Mouse (Mus musculus) ES-E14 (cell line): ENCODE data around the gene Zfp668.

Experiments
- CHD2 ChIP-seq: IDR thresholded peaks from 2 replicates; pipeline ENCODE4 v1.6.1; 2014; ENCODE audit warnings: mild to moderate bottlenecking, low read depth, low read length, inconsistent platforms
- MAFK ChIP-seq: IDR thresholded peaks from 2 replicates; pipeline ENCODE4 v1.6.1; 2014; ENCODE audit warnings: mild to moderate bottlenecking, low read depth, low read length, inconsistent platforms; ENCODE audit not compliant: insufficient read depth
- ZNF384 ChIP-seq: IDR thresholded peaks from 2 replicates; pipeline ENCODE4 v1.6.1; 2012; ENCODE audit warnings: low read depth, low read length, inconsistent platforms

DNA sequence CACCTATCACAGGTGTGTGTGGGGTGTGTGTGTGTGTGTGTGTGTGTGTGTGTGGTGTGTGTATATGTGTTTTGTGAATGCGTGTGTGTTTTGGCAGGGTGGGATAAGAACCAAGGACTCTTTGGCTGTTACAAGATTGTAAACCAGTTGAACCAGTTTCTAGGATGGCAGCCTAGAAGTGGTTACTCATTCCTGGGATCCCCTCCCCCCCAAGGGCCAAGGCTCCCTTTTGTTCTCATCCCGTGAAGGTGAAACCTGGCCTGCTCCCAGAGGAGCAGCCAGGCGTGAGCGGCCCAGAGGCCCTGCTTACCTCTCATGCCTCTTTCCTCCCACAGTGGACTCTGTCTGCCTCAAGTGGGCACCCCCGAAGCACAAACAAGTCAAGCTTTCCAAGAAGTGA is 48.6 kb upstream of the Zfp668 start:
- TF ChIP-seq MAFK (no peak), CHD2 (0 out of 2 replicates have a peak, but pooled peaks have one; percentile 27), ZNF384 (no peak)
